Mouse (Mus musculus): Measurements from ENCODE around the gene Ivns1abp. TPM values are rescaled to one million over a fixed set of nuclear protein-coding genes. Genes with fewer than 3 reads are reported as not detected.

Ivns1abp gene
- polyA plus RNA-seq, 1 experiment from 2014 or later: 540 TPM

- no peak overlapping the region for H3K4me2 ChIP-seq (replicated peaks; ENCODE audit: low read depth, low read length)
- WGBS: 78% methylated on average over 3 of the region's 3 CpGs
- no peak for ATAC-seq (ENCODE audit: low FRiP score, low TSS enrichment)
Observed at GRCm38 (mm10) chr1:151307821-151308220, 36.5 kb upstream of the Ivns1abp start.

GRCm38 (mm10) chr1:151308508-151308907 is 35.8 kb upstream of the Ivns1abp start:
- H3K4me1 ChIP-seq (ENCODE audit: insufficient read depth, low read length): no peaks in the 10 kb centered on the region
- no peaks in the 10 kb centered on the region for H3K27me3 ChIP-seq (ENCODE audit: insufficient read depth, low read length)
- no peaks in the 10 kb centered on the region for H3K9me3 ChIP-seq (ENCODE audit: low read length)
- no peak overlapping the region for H3K4me3 ChIP-seq (ENCODE audit: low read length)
- no peaks in the 10 kb centered on the region for H3K36me3 ChIP-seq (ENCODE audit: insufficient read depth, low read length)
- H3K9ac ChIP-seq (replicated peaks; ENCODE audit: low read length): no peak overlapping the region
- no peak overlapping the region for H3K4me2 ChIP-seq (replicated peaks; ENCODE audit: low read depth, low read length)
- 71% methylated on average over 4 of the region's 4 CpGs for WGBS
- no peak overlapping the region for H3K27ac ChIP-seq (ENCODE audit: low read length)
- ATAC-seq (ENCODE audit: low FRiP score, low TSS enrichment): no peak

More at GRCm38 (mm10) chr1:151307821-151308220, 36.5 kb upstream of the Ivns1abp start:
- Histone ChIP-seq H3K27ac (ENCODE audit: low read length) (no peak overlapping the region), H3K36me3 (ENCODE audit: insufficient read depth, low read length) (no peaks in the 10 kb centered on the region), H3K27me3 (ENCODE audit: insufficient read depth, low read length) (no peaks in the 10 kb centered on the region), H3K4me1 (ENCODE audit: insufficient read depth, low read length) (no peaks in the 10 kb centered on the region), H3K9ac (replicated peaks; ENCODE audit: low read length) (no peak overlapping the region), H3K4me3 (ENCODE audit: low read length) (no peak overlapping the region), H3K9me3 (ENCODE audit: low read length) (no peaks in the 10 kb centered on the region)

DNA sequence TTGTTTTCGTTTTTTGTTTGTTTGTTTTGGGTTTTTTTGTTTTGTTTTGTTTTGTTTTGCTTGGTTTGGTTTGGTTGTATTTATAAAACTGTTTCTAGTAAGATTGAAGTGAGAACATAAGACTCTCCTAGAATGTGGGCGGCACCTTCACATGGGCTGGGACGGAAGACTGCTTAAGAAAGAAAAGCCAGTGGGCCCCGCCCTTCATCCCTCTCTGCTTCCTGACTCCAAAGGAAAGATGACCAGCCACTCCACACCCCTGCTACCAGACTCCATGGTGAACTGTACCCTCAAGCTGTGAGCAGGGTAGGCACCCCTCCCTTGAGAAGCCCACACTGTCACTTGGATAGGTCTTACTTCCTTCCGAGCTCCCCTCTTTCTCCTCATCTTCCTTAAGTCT is 33.8 kb upstream of the Ivns1abp start:
- Histone ChIP-seq H3K9me3 (ENCODE audit: low read length) (no peaks in the 10 kb centered on the region), H3K27ac (ENCODE audit: low read length) (no peak overlapping the region), H3K4me3 (ENCODE audit: low read length) (no peak overlapping the region), H3K4me1 (ENCODE audit: insufficient read depth, low read length) (no peaks in the 10 kb centered on the region), H3K27me3 (ENCODE audit: insufficient read depth, low read length) (no peaks in the 10 kb centered on the region), H3K4me2 (replicated peaks; ENCODE audit: low read depth, low read length) (no peak overlapping the region), H3K9ac (replicated peaks; ENCODE audit: low read length) (no peak overlapping the region), H3K36me3 (ENCODE audit: insufficient read depth, low read length) (no peaks in the 10 kb centered on the region)
- ATAC-seq (ENCODE audit: low FRiP score, low TSS enrichment): no peak
- 64% methylated on average over 5 of the region's 5 CpGs for WGBS

DNA sequence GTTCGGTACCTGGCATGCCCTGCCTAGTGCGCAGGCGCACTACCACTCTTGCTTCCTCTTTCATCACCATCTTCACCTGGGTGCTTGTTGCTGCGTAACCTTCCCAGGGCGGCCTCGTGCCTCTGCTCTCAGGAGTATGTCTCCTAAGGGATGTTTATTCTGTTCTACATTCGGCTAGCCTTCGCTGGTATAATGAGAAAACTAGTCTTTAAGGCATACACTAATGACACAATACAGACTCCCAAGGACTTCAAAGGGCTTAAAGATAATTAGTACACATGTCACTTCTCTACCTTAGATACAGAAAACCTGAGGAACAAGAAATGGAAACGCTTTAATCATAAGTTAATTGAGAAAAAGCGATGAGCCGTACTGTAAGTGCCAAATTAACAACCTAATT is 32.9 kb upstream of the Ivns1abp start:
- no peak for ATAC-seq (ENCODE audit: low FRiP score, low TSS enrichment)
- 85% methylated on average over 11 of the region's 11 CpGs for WGBS
- H3K9ac ChIP-seq (replicated peaks; ENCODE audit: low read length): no peak overlapping the region

GRCm38 (mm10) chr1:151319267-151319666 is 25.0 kb upstream of the Ivns1abp start:
- 84% methylated on average over 7 of the region's 7 CpGs for WGBS
- Histone ChIP-seq H3K9ac (replicated peaks; ENCODE audit: low read length) (no peak overlapping the region), H3K4me2 (replicated peaks; ENCODE audit: low read depth, low read length) (no peak overlapping the region), H3K4me3 (ENCODE audit: low read length) (no peak overlapping the region), H3K9me3 (ENCODE audit: low read length) (no peaks in the 10 kb centered on the region), H3K27ac (ENCODE audit: low read length) (no peak overlapping the region), H3K27me3 (ENCODE audit: insufficient read depth, low read length) (no peaks in the 10 kb centered on the region), H3K36me3 (ENCODE audit: insufficient read depth, low read length) (no peaks in the 10 kb centered on the region), H3K4me1 (ENCODE audit: insufficient read depth, low read length) (no peaks in the 10 kb centered on the region)
- ATAC-seq (ENCODE audit: low FRiP score, low TSS enrichment): no peak

More for the DNA sequence above, 32.9 kb upstream of the Ivns1abp start:
- no peak overlapping the region for H3K4me2 ChIP-seq (replicated peaks; ENCODE audit: low read depth, low read length)
- no peak overlapping the region for H3K4me3 ChIP-seq (ENCODE audit: low read length)
- H3K27ac ChIP-seq (ENCODE audit: low read length): no peak overlapping the region
- no peaks in the 10 kb centered on the region for H3K36me3 ChIP-seq (ENCODE audit: insufficient read depth, low read length)
- H3K9me3 ChIP-seq (ENCODE audit: low read length): no peaks in the 10 kb centered on the region
- H3K27me3 ChIP-seq (ENCODE audit: insufficient read depth, low read length): no peaks in the 10 kb centered on the region
- H3K4me1 ChIP-seq (ENCODE audit: insufficient read depth, low read length): no peaks in the 10 kb centered on the region

DNA sequence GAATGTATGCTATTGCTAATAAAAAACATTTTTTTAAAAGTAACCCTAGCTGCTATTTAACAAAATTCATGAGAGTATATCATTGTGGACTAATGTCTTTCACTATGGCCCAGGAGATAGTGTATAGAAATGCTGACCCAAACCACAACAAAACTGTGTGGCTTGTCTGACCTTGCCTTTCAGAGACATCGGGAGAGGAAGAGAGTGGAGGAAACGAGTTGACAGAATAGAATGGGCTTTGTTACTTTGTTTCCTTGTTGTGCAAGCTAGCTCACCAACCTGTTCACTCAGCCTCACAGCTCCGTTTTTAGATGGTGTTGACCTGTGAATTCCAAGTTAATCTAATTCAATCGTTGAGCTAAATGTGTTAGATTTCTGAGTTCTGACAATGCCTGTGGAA is 23.9 kb upstream of the Ivns1abp start:
- Histone ChIP-seq H3K27ac (ENCODE audit: low read length) (no peak overlapping the region), H3K27me3 (ENCODE audit: insufficient read depth, low read length) (no peaks in the 10 kb centered on the region), H3K4me3 (ENCODE audit: low read length) (no peak overlapping the region), H3K9ac (replicated peaks; ENCODE audit: low read length) (no peak overlapping the region), H3K4me1 (ENCODE audit: insufficient read depth, low read length) (no peaks in the 10 kb centered on the region), H3K9me3 (ENCODE audit: low read length) (no peaks in the 10 kb centered on the region), H3K4me2 (replicated peaks; ENCODE audit: low read depth, low read length) (no peak overlapping the region), H3K36me3 (ENCODE audit: insufficient read depth, low read length) (no peaks in the 10 kb centered on the region)
- 73% methylated on average over 4 of the region's 4 CpGs for WGBS
- no peak for ATAC-seq (ENCODE audit: low FRiP score, low TSS enrichment)

- no peaks in the 10 kb centered on the region for H3K27me3 ChIP-seq (ENCODE audit: insufficient read depth, low read length)
- no peak for ATAC-seq (ENCODE audit: low FRiP score, low TSS enrichment)
- H3K27ac ChIP-seq (ENCODE audit: low read length): no peak overlapping the region
- no peak overlapping the region for H3K9ac ChIP-seq (replicated peaks; ENCODE audit: low read length)
- WGBS: 29% methylated on average over 1 of the region's 1 CpGs
- no peaks in the 10 kb centered on the region for H3K9me3 ChIP-seq (ENCODE audit: low read length)
- no peaks in the 10 kb centered on the region for H3K36me3 ChIP-seq (ENCODE audit: insufficient read depth, low read length)
- H3K4me3 ChIP-seq (ENCODE audit: low read length): no peak overlapping the region
- H3K4me1 ChIP-seq (ENCODE audit: insufficient read depth, low read length): no peaks in the 10 kb centered on the region
- H3K4me2 ChIP-seq (replicated peaks; ENCODE audit: low read depth, low read length): no peak overlapping the region
Observed at GRCm38 (mm10) chr1:151325328-151325727, 18.9 kb upstream of the Ivns1abp start.

DNA sequence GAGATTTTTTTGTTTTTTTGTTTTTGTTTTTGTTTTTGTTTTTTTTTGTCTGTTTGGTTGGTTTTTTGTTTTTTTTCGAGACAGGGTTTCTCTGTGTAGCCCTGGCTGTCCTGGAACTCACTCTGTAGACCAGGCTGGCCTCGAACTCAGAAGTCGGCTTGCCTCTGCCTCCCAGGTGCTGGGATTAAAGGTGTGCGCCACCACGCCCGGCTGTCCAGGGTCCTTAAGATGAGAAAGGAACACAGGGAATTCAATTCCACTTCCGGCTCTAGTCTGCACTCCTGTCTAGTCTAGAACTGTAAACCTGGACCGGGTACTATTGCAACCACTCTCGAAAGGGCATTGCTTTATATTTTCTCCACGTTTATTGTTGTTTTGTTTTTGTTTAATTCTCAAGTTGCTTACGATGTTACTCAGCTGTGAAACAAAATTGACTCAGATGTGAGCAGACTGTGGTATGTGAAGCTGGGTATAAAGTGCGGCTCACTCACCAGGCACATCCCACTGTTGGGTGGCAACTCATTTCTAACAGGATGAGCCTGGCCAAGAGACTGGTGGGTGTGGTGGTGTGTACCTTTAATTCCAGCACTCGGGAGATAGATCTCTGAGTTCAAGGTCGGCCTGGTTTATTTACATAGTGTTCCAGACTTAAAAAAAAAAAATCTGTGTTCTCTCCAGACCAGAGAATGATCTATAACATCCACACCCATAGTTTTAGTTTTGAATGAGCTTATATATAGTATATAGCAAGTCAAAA is 15.8 kb upstream of the Ivns1abp start:
- no peak overlapping the region for H3K27ac ChIP-seq (ENCODE audit: low read length)
- no peak for ATAC-seq (ENCODE audit: low FRiP score, low TSS enrichment)

DNA sequence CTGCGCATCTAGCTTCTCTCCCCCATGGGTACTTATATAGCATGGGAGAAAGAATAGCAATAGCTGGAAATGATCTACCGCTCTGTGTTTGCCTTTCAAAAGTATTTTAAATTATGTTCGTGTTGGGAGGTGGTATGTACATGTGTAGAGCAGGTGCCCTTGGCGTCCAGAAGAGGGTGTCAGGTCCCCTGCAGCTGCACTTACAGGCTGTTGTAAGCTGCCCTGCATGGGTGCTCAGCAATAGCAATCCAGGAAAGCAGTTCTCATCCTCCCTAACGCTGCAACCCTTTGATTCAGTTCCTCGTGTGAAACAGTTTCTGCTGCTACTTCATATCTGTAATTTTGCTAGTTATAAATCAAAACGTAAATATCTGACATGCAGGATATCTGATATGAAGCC is 14.7 kb upstream of the Ivns1abp start:
- H3K4me3 ChIP-seq (ENCODE audit: low read length): no peak overlapping the region
- no peak overlapping the region for H3K27ac ChIP-seq (ENCODE audit: low read length)
- H3K4me1 ChIP-seq (ENCODE audit: insufficient read depth, low read length): no peaks in the 10 kb centered on the region
- no peaks in the 10 kb centered on the region for H3K36me3 ChIP-seq (ENCODE audit: insufficient read depth, low read length)
- 52% methylated on average over 7 of the region's 7 CpGs for WGBS
- H3K9ac ChIP-seq (replicated peaks; ENCODE audit: low read length): no peak overlapping the region
- H3K9me3 ChIP-seq (ENCODE audit: low read length): no peaks in the 10 kb centered on the region
- no peak for ATAC-seq (ENCODE audit: low FRiP score, low TSS enrichment)
- H3K27me3 ChIP-seq (ENCODE audit: insufficient read depth, low read length): no peaks in the 10 kb centered on the region
- no peak overlapping the region for H3K4me2 ChIP-seq (replicated peaks; ENCODE audit: low read depth, low read length)

More for the DNA sequence above, 15.8 kb upstream of the Ivns1abp start:
- H3K4me3 ChIP-seq (ENCODE audit: low read length): no peak overlapping the region
- no peaks in the 10 kb centered on the region for H3K4me1 ChIP-seq (ENCODE audit: insufficient read depth, low read length)
- no peaks in the 10 kb centered on the region for H3K9me3 ChIP-seq (ENCODE audit: low read length)
- no peaks in the 10 kb centered on the region for H3K36me3 ChIP-seq (ENCODE audit: insufficient read depth, low read length)
- 83% methylated on average over 14 of the region's 14 CpGs for WGBS
- H3K9ac ChIP-seq (replicated peaks; ENCODE audit: low read length): no peak overlapping the region
- no peak overlapping the region for H3K4me2 ChIP-seq (replicated peaks; ENCODE audit: low read depth, low read length)
- no peaks in the 10 kb centered on the region for H3K27me3 ChIP-seq (ENCODE audit: insufficient read depth, low read length)

DNA sequence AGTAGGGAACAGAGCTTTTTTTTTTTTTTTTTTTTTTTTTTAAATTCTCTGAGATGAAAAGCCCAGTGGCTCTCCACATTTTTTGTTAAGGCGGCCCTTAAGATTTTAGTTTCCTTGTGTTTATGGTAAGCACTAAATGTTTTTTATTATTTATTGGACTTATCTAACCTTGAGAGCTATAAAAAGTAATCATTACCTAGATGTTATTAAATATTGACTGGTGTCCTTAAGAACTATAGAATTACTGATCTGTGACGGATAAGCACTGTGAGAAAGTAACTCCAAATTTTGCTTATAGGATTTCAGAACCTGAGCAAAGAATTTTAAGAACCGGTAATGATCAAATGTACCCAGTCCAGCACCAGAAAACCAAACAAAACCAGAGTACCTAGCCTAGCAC is 11.5 kb upstream of the Ivns1abp start:
- Histone ChIP-seq H3K27ac (ENCODE audit: low read length) (no peak overlapping the region), H3K4me3 (ENCODE audit: low read length) (no peak overlapping the region), H3K9me3 (ENCODE audit: low read length) (no peaks in the 10 kb centered on the region), H3K27me3 (ENCODE audit: insufficient read depth, low read length) (no peaks in the 10 kb centered on the region), H3K4me1 (ENCODE audit: insufficient read depth, low read length) (no peaks in the 10 kb centered on the region), H3K9ac (replicated peaks; ENCODE audit: low read length) (no peak overlapping the region), H3K4me2 (replicated peaks; ENCODE audit: low read depth, low read length) (no peak overlapping the region), H3K36me3 (ENCODE audit: insufficient read depth, low read length) (no peaks in the 10 kb centered on the region)
- ATAC-seq (ENCODE audit: low FRiP score, low TSS enrichment): no peak
- WGBS: 73% methylated on average over 3 of the region's 3 CpGs
